Mouse (Mus musculus) heart, postnatal 0 days (tissue): ENCODE measurements around the gene Cdkal1.

ENCODE experiments used
- CTCF ChIP-seq: IDR thresholded peaks from 2 replicates; pipeline ENCODE4 v1.5.1; 2016; ENCODE audit warnings: antibody characterized with exemption, control low read depth, low read depth
- EP300 ChIP-seq: IDR thresholded peaks from 2 replicates; pipeline ENCODE4 v1.6.1; 2016; ENCODE audit warnings: antibody characterized with exemption, low read depth

DNA sequence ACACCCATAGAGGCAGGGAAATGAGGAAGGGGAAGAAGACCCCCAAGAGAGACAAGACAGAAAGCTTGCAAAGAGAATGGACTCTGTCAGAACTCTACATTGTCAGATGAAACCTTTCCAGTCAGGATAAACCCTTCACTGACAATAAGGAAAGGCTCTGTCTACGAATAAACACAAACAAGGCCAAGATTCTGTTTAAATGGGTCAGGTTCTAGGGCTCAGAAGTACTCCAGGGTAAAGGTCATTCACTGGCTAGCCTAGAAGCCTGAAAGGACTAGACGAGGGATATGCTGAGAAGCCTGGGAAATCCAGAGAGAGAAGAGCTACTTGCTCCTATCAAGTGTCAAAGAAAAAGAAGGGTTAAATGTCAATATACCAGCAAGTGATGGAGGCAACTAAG is 255.8 kb downstream of the Cdkal1 start:
- TF ChIP-seq CTCF: no peak
- TF ChIP-seq EP300: no peak
